17 mouse cellular contexts compared by ENCODE assay signal in genomic region chr7:44812651-44813325, GRCm38 (mm10). TPM values are rescaled to one million over a fixed set of nuclear protein-coding genes. Genes with fewer than 3 reads are reported as not detected.
DNase-seq lines count a peak whose midpoint lies in the region; ATAC-seq and TF ChIP-seq lines count a peak whose summit lies in the region.
"Had no signal": no experiment of that assay in that cellular context is flagged by ENCODE, and none has a peak within 500 bp of the region (broad histone marks: within the 10 kb centered on the region; RNA-seq: fewer than 3 reads in every experiment).

No protein-coding gene starts in this region.

- ATAC-seq in liver, embryonic 11.5 days (replicated peaks; ENCODE audit: low FRiP score), result no peak
- ATAC-seq: forebrain, embryonic 15.5 days; intestine, embryonic 15.5 days had no signal

- H3K4me2 ChIP-seq in liver, embryonic 11.5 days, result no peak overlapping the region
- H3K4me2 ChIP-seq: forebrain, embryonic 15.5 days; hindbrain, embryonic 12.5 days; intestine, embryonic 15.5 days; liver, embryonic 13.5 days; midbrain, embryonic 12.5 days had no signal

- H3K4me3 ChIP-seq in gastrocnemius, adult 2 months, result 0 out of 2 replicates have a peak overlapping the region, but pooled peaks have one; percentile 3
- no peak overlapping the region for H3K4me3 ChIP-seq in liver, embryonic 11.5 days (ENCODE audit: low read depth, low read length)
- H3K4me3 ChIP-seq: forebrain, embryonic 15.5 days; hindbrain, embryonic 12.5 days; intestine, embryonic 15.5 days; liver, embryonic 13.5 days; midbrain, embryonic 12.5 days had no signal

- no peak overlapping the region for H3K9ac ChIP-seq in liver, embryonic 11.5 days (ENCODE audit: low read depth, low read length)
- H3K9ac ChIP-seq: forebrain, embryonic 15.5 days; hindbrain, embryonic 12.5 days; intestine, embryonic 15.5 days; liver, embryonic 13.5 days; midbrain, embryonic 12.5 days had no signal

- TF ChIP-seq CTCF in gastrocnemius, adult 2 months (IDR thresholded peaks at IDR 0.05), result no peak

- intact Hi-C loops in gastrocnemius, adult 2 months (cut with DNase I), result loop anchor here (10.0 kb wide), 1 partner anchor 168 kb away; no protein-coding TSS in a partner anchor
- intact Hi-C loops in gastrocnemius, postnatal 14 days (cut with DNase I; ENCODE audit: low total_unique reads), result loop anchor here (10.0 kb wide), 1 partner anchor 48 kb away; no protein-coding TSS in a partner anchor

- peaks cover 10% of the 10 kb centered on the region for H3K4me1 ChIP-seq in liver, embryonic 11.5 days (replicated peaks; ENCODE audit: control insufficient read depth, insufficient read depth, low read length)

- peaks cover 8% of the 10 kb centered on the region for H3K36me3 ChIP-seq in liver, embryonic 11.5 days (ENCODE audit: control insufficient read depth, insufficient read depth, low read length)
- H3K36me3 ChIP-seq: forebrain, embryonic 15.5 days had no signal

- no peak overlapping the region for H3K27ac ChIP-seq in gastrocnemius, adult 2 months
- no peak overlapping the region for H3K27ac ChIP-seq in liver, embryonic 11.5 days (ENCODE audit: low read depth, low read length)
- H3K27ac ChIP-seq: forebrain, embryonic 15.5 days; hindbrain, embryonic 12.5 days; intestine, embryonic 15.5 days; liver, embryonic 13.5 days; midbrain, embryonic 12.5 days had no signal

- no peak for DNase-seq in gastrocnemius, adult 2 months
- DNase-seq in gastrocnemius, postnatal 14 days, result no peak
- DNase-seq in liver, result peak; percentile 2
- no peak for DNase-seq in liver, embryonic 11.5 days (ENCODE audit: low spot score)
- DNase-seq in urinary bladder, adult 2 months (ENCODE audit: low spot score), result peak; percentile 23
- DNase-seq in urinary bladder, postnatal 10 days (ENCODE audit: low spot score), result no peak
- no peak for DNase-seq in layer of hippocampus, postnatal 14 days (ENCODE audit: low spot score in 2 of 2)
- DNase-seq: adrenal gland, adult 8-10 months; kidney, postnatal 14 days; liver, embryonic 13.5 days; lung, postnatal 10 days; right cerebral cortex, postnatal 14 days; thymus, adult 2 months had no signal

- no peaks in the 10 kb centered on the region for H3K27me3 ChIP-seq in liver, embryonic 11.5 days (replicated peaks; ENCODE audit: control insufficient read depth, insufficient read depth, low read length)
- H3K27me3 ChIP-seq: forebrain, embryonic 15.5 days; hindbrain, embryonic 12.5 days; intestine, embryonic 15.5 days; liver, embryonic 13.5 days; midbrain, embryonic 12.5 days had no signal

- no peaks in the 10 kb centered on the region for H3K9me3 ChIP-seq in liver, embryonic 11.5 days (ENCODE audit: control insufficient read depth, low read length)
- H3K9me3 ChIP-seq: forebrain, embryonic 15.5 days; hindbrain, embryonic 12.5 days; intestine, embryonic 15.5 days; liver, embryonic 13.5 days; midbrain, embryonic 12.5 days had no signal

- WGBS in liver, embryonic 11.5 days, result 87% methylated on average over 20 of the region's 20 CpGs

RNA-seq across cellular contexts. Expression of gene Nup62, which starts 3.1 kb away (rescaled TPM):
- total RNA-seq in gastrocnemius, adult 2 months (2021), result 10 to 100 TPM; 21.8 to 26.6 TPM
- 10 to 100 TPM; 21.2 to 28.1 TPM for total RNA-seq in gastrocnemius, postnatal 14 days (2021)
- 85.7 and 91.4 TPM in 2 replicates for polyA plus RNA-seq in liver, embryonic 11.5 days (2014; fragmentation: Nextera tagmentation; extraction: Ambion mirVana)
- 30.5 and 34.7 TPM in 2 replicates for polyA plus RNA-seq in urinary bladder, adult 2 months (2012; rRNA removed)
- total RNA-seq in layer of hippocampus, postnatal 14 days (2021), result 10 to 100 TPM; 29.6 to 36.7 TPM

RNA-seq across cellular contexts. Expression of gene Il4i1, which starts 3.4 kb away (rescaled TPM):
- total RNA-seq in gastrocnemius, adult 2 months (2021), result 1 to 10 TPM; 1.6 to 3.3 TPM
- total RNA-seq in gastrocnemius, postnatal 14 days (2021), result 1 to 10 TPM; 2.3 to 2.6 TPM
- polyA plus RNA-seq in liver, embryonic 11.5 days (2014; fragmentation: Nextera tagmentation; extraction: Ambion mirVana), result 1.3 and 2.9 TPM in 2 replicates
- polyA plus RNA-seq in urinary bladder, adult 2 months (2012; rRNA removed), result 1.7 and 2.5 TPM in 2 replicates
- total RNA-seq in layer of hippocampus, postnatal 14 days (2021), result 1 to 10 TPM; 1.5 to 1.8 TPM

RNA-seq across cellular contexts. Expression of gene Atf5, which starts 3.7 kb away (rescaled TPM):
- 100 to 1,000 TPM in 1 of 2 experiments, 10 to 100 TPM in 1; 74.7 to 115 TPM for total RNA-seq in gastrocnemius, adult 2 months (2021)
- total RNA-seq in gastrocnemius, postnatal 14 days (2021), result 10 to 100 TPM; 54.5 to 62.2 TPM
- 3.9 and 4.2 TPM in 2 replicates for polyA plus RNA-seq in liver, embryonic 11.5 days (2014; fragmentation: Nextera tagmentation; extraction: Ambion mirVana)
- polyA plus RNA-seq in urinary bladder, adult 2 months (2012; rRNA removed), result 43.4 and 63.6 TPM in 2 replicates
- 10 to 100 TPM; 27.3 to 28.4 TPM for total RNA-seq in layer of hippocampus, postnatal 14 days (2021)

RNA-seq across cellular contexts. Expression of gene Akt1s1, which starts 36.0 kb away (rescaled TPM):
- 100 to 1,000 TPM; 128 to 137 TPM for total RNA-seq in gastrocnemius, adult 2 months (2021)
- total RNA-seq in gastrocnemius, postnatal 14 days (2021), result 10 to 100 TPM; 85.9 to 86.7 TPM
- 46.5 and 53.9 TPM in 2 replicates for polyA plus RNA-seq in liver, embryonic 11.5 days (2014; fragmentation: Nextera tagmentation; extraction: Ambion mirVana)
- polyA plus RNA-seq in urinary bladder, adult 2 months (2012; rRNA removed), result 93.8 and 99.5 TPM in 2 replicates
- total RNA-seq in layer of hippocampus, postnatal 14 days (2021), result 10 to 100 TPM; 81.6 to 89.7 TPM

RNA-seq across cellular contexts. Expression of gene Tbc1d17, which starts 36.1 kb away (rescaled TPM):
- total RNA-seq in gastrocnemius, adult 2 months (2021), result 10 to 100 TPM; 40.8 to 56.4 TPM
- total RNA-seq in gastrocnemius, postnatal 14 days (2021), result 10 to 100 TPM; 28.2 to 38.9 TPM
- 50.5 and 53.3 TPM in 2 replicates for polyA plus RNA-seq in liver, embryonic 11.5 days (2014; fragmentation: Nextera tagmentation; extraction: Ambion mirVana)
- 67.3 and 68.9 TPM in 2 replicates for polyA plus RNA-seq in urinary bladder, adult 2 months (2012; rRNA removed)
- total RNA-seq in layer of hippocampus, postnatal 14 days (2021), result 10 to 100 TPM; 46.2 to 54.2 TPM

Comparison
In these comparisons a context has a peak if more than half of its experiments do, and no peak if none do; other contexts are left out.
1. DNase-seq: peak in liver (single experiment) and urinary bladder, adult 2 months (single experiment); none in gastrocnemius, adult 2 months (single experiment), gastrocnemius, postnatal 14 days (single experiment), liver, embryonic 11.5 days (single experiment), urinary bladder, postnatal 10 days (single experiment) and layer of hippocampus, postnatal 14 days (0 of 2).